Mouse (Mus musculus): ENCODE measurements around the gene Ssxa1. TPM values are rescaled to one million over a fixed set of nuclear protein-coding genes. Genes with fewer than 3 reads are reported as not detected.
"Not testable (repeated sequence)": the region's sequence is repeated elsewhere in the genome, so short reads cannot be mapped to it uniquely, and the experiment has no call there.

Ssxa1 gene
- not detected for total RNA-seq (2021)
- long read RNA-seq, experiment 1: 0 reads
- long read RNA-seq, experiment 2: 0 reads

- DNase-seq (ENCODE audit: low spot score in 2 of 2): no peak
- Histone ChIP-seq H3K4me3 (no peak within 1 kb of the TSS), H3K27ac (no peak within 1 kb of the TSS)
- no peak for TF ChIP-seq CTCF (conservative IDR thresholded peaks at IDR 0.05)
These were observed at the start of gene Ssxa1 for GRCm38 (mm10) chrX:21115520-21115919. Ssxa1 (plus strand) TSS chrX:21115820.

GRCm38 (mm10) chrX:21068106-21068505 is 47.5 kb upstream of the Ssxa1 start, which contains the start of gene Spaca5:
Spaca5 (plus strand) TSS chrX:21068406.
- DNase-seq (ENCODE audit: low spot score in 2 of 2): no peak
- Histone ChIP-seq H3K27ac (no peak within 1 kb of the TSS), H3K4me3 (no peak within 1 kb of the TSS)
- no peak for TF ChIP-seq CTCF (conservative IDR thresholded peaks at IDR 0.05)

GRCm38 (mm10) chrX:21088645-21088982 is 27.0 kb upstream of the Ssxa1 start:
- Histone ChIP-seq H3K27ac (peak overlapping the region; percentile 95), H3K4me3 (peak overlapping the region; percentile 68)
- DNase-seq (ENCODE audit: low spot score in 2 of 2): no peak
- no peak for TF ChIP-seq CTCF (conservative IDR thresholded peaks at IDR 0.05)

GRCm38 (mm10) chrX:21088983-21089866 is 26.4 kb upstream of the Ssxa1 start, which contains the start of gene Zfp300:
Zfp300 (minus strand) TSS chrX:21089527.
- no peak for TF ChIP-seq CTCF (conservative IDR thresholded peaks at IDR 0.05)
- peak; percentile 57 to 68 for DNase-seq (ENCODE audit: low spot score in 2 of 2)
- Histone ChIP-seq H3K4me3 (peak within 1 kb of the TSS; percentile 68), H3K27ac (peak within 1 kb of the TSS; percentile 95)

- TF ChIP-seq CTCF (conservative IDR thresholded peaks at IDR 0.05): no peak
- H3K4me3 ChIP-seq: peak overlapping the region; percentile 68
- DNase-seq (ENCODE audit: low spot score in 2 of 2): peak in 1 of 2 experiments; percentile 9
- H3K27ac ChIP-seq: peak overlapping the region; percentile 95
These were observed 25.8 kb upstream of the Ssxa1 start for GRCm38 (mm10) chrX:21089867-21090239.

GRCm38 (mm10) chrX:21146675-21147074 is 31.1 kb downstream of the Ssxa1 start:
- DNase-seq (ENCODE audit: low spot score in 2 of 2); H3K4me3 ChIP-seq; H3K27ac ChIP-seq: not testable (repeated sequence)

Other genes with a start within 250 kb of the Ssxa1 start
- not detected for gene Timp1, start 245.7 kb upstream of the Ssxa1 start, total RNA-seq (2021)
- 100 to 1,000 TPM; 453 to 456 TPM for gene Syn1, start 194.8 kb upstream of the Ssxa1 start, total RNA-seq (2021)
- 10 to 100 TPM; 12.6 to 20.6 TPM for gene Cfp, start 184.3 kb upstream of the Ssxa1 start, total RNA-seq (2021)
- gene Elk1, start 165.2 kb upstream of the Ssxa1 start, total RNA-seq (2021): 10 to 100 TPM; 84.6 to 91.5 TPM
- gene Uxt, start 153.8 kb upstream of the Ssxa1 start, total RNA-seq (2021): 10 to 100 TPM; 13.8 to 17.4 TPM
- 10 to 100 TPM in 1 of 2 experiments, 1 to 10 TPM in 1; 9.8 to 11.1 TPM for gene Zfp182, start 53.5 kb upstream of the Ssxa1 start, total RNA-seq (2021)
- gene Spaca5, start 47.4 kb upstream of the Ssxa1 start, total RNA-seq (2021): not detected
- 1 to 10 TPM; 4.1 to 4.8 TPM for gene Zfp300, start 26.3 kb upstream of the Ssxa1 start, total RNA-seq (2021)
- gene Gm21876, start 59.8 kb downstream of the Ssxa1 start, total RNA-seq (2021): not detected